Mouse (Mus musculus) limb, embryonic 15.5 days (tissue): ENCODE measurements around the gene Chaf1a. TPM values are rescaled to one million over a fixed set of nuclear protein-coding genes. Genes with fewer than 3 reads are reported as not detected.
"Not testable (repeated sequence)": the region's sequence is repeated elsewhere in the genome, so short reads cannot be mapped to it uniquely, and the experiment has no call there.

Source experiments
- ATAC-seq: fragments of 200-750 bp; cut with Nextera tagmentation; 2 replicates; pipeline ENCODE4 v1.8.0; 2017; ENCODE audit warnings: low read depth, moderate TSS enrichment; ENCODE audit not compliant: insufficient number of reproducible peaks, low FRiP score, low TSS enrichment
- H3K27ac ChIP-seq: fragments of 300-500 bp; sonication (generic); 2 replicates; pipeline ENCODE4 v1.5.1; 2015; ENCODE audit warnings: moderate library complexity, mild to moderate bottlenecking, inconsistent platforms
- H3K27me3 ChIP-seq: fragments of 300-500 bp; sonication (generic); 2 replicates; pipeline ENCODE4 v1.6.1; 2015; ENCODE audit warnings: inconsistent platforms
- H3K36me3 ChIP-seq: fragments of 300-500 bp; sonication (generic); 2 replicates; pipeline ENCODE4 v1.6.1; 2015; ENCODE audit warnings: inconsistent platforms
- H3K4me1 ChIP-seq: fragments of 300-500 bp; sonication (generic); 2 replicates; pipeline ENCODE4 v1.6.1; 2015; ENCODE audit warnings: inconsistent platforms
- H3K4me2 ChIP-seq: fragments of 300-500 bp; sonication (generic); 2 replicates; pipeline ENCODE4 v1.6.1; 2015; ENCODE audit warnings: mild to moderate bottlenecking, inconsistent platforms
- H3K4me3 ChIP-seq: fragments of 300-500 bp; sonication (generic); 2 replicates; pipeline ENCODE4 v1.5.1; 2015; ENCODE audit warnings: mild to moderate bottlenecking, inconsistent platforms
- H3K9ac ChIP-seq: fragments of 300-500 bp; sonication (generic); 2 replicates; pipeline ENCODE4 v1.6.1; 2015; ENCODE audit warnings: inconsistent platforms
- H3K9me3 ChIP-seq: fragments of 300-500 bp; sonication (generic); 2 replicates; pipeline ENCODE4 v1.6.1; 2016; ENCODE audit warnings: inconsistent platforms
- WGBS: fragments of 180-500 bp; shearing (Covaris S2); methylation state at CpG from one replicate; pipeline ENCODE4 v1.1.7; 2015; 5-methylcytosine and 5-hydroxymethylcytosine counted together
- polyA plus RNA-seq: library from polyadenylated mRNA; unstranded; fragments of >200 nt; fragmentation: Nextera tagmentation; extraction: Ambion mirVana; gene quantifications from 2 replicates; pipeline ENCODE4 v1.2.1, GENCODE M21; 2015

Gene Chaf1a
- polyA plus RNA-seq, 1 experiment from 2014 or later = 21.4 TPM

- H3K27me3 ChIP-seq = no peaks in the 10 kb centered on the region
- no peak for ATAC-seq
- no peak overlapping the region for H3K4me3 ChIP-seq
- no peaks in the 10 kb centered on the region for H3K4me1 ChIP-seq
- peaks cover 61% of the 10 kb centered on the region for H3K36me3 ChIP-seq
- 95% methylated on average over 9 of the region's 9 CpGs for WGBS
- no peak overlapping the region for H3K4me2 ChIP-seq
- no peak overlapping the region for H3K9ac ChIP-seq
- no peaks in the 10 kb centered on the region for H3K9me3 ChIP-seq
- H3K27ac ChIP-seq = no peak overlapping the region
Measured at GRCm38 (mm10) chr17:56102927-56103326, 62.7 kb downstream of the Chaf1a start.

DNA sequence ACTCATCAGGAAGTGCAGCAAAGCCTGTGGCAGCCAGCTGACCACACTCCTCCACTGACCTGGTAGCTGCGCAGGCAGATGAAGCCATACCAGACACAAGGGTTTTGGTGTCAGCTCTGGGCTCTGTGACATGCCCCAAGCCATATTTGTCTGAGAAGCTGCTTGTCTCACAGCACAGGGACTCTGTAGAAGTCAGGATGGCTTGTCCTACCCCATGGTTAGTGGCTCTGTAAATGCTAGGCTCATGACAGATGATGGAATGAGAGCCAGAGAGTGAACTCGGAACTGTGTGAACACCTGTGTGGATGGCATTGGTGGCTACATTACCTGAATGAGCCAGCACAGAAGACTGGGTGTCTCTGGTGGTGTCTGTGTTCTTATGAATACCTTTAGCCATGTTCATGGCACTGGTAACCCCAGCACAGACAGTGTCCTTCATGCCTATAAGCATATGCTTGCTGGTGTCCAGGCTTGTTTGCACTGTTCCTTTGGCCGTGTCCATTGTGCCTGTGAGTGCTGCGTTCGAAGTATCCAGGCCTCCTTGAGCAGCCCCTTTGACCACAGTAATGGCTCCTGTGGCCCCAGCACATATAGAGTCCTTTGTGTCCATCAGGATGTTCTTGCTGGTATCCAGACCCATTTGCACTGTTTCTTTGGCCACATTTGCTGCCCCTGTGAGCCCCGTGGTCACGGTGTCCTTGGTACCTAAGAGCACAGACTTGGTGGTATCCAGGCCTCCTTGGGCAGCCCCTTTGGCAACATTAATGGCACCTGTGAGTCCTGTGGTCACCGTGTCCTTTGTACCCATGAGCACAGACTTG, 63.4 kb downstream of the Chaf1a start:
- Histone ChIP-seq H3K36me3 (peaks cover 58% of the 10 kb centered on the region), H3K27ac (no peak overlapping the region), H3K9me3 (no peaks in the 10 kb centered on the region), H3K9ac (no peak overlapping the region), H3K4me1 (no peaks in the 10 kb centered on the region), H3K27me3 (no peaks in the 10 kb centered on the region), H3K4me2 (no peak overlapping the region), H3K4me3 (no peak overlapping the region)
- WGBS = 94% methylated on average over 8 of the region's 8 CpGs
- ATAC-seq = no peak

DNA sequence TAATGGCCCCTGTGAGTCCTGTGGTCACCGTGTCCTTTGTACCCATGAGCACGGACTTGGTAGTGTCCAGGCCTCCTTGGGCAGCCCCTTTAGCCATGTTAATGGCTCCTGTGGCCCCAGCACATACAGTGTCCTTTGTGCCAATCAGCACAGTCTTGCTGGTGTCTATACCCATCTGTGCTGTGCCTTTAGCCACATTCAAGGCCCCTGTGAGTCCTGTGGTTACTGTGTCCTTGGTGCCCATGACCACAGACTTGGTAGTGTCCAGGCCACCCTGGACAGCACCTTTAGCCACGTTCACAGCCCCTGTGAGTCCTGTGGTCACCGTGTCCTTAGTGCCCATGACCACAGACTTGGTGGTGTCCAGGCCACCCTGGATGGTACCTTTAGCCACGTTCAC, 64.6 kb downstream of the Chaf1a start:
- H3K9me3 ChIP-seq, H3K4me3 ChIP-seq, H3K27ac ChIP-seq, H3K4me2 ChIP-seq, H3K27me3 ChIP-seq, H3K4me1 ChIP-seq, H3K9ac ChIP-seq, ATAC-seq: not testable (repeated sequence)
- WGBS = 83% methylated on average over 3 of the region's 5 CpGs
- peaks cover 48% of the 10 kb centered on the region for H3K36me3 ChIP-seq

- 95% methylated on average over 4 of the region's 4 CpGs for WGBS
- H3K27ac ChIP-seq, H3K27me3 ChIP-seq: not testable (repeated sequence)
Measured at GRCm38 (mm10) chr17:56106436-56106835, 66.2 kb downstream of the Chaf1a start.

DNA sequence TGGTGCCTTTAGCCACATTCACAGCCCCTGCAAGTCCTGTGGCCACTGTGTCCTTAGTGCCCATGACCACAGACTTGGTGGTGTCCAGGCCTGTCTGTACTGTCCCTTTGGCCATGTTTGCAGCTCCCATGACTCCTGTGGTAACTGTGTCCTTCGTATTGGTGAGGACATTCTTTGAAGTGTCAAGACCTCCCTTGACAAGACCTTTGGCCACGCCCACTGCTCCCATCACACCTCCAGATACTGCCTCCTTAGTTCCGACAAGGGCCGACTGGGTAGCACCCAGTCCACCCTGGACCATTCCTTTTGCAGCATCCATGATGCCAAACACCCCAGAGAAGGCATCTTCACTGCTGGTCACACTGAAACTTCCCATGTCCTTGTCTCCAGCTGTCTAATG, 66.7 kb downstream of the Chaf1a start:
- peaks cover 26% of the 10 kb centered on the region for H3K36me3 ChIP-seq
- ATAC-seq = no peak
- H3K4me2 ChIP-seq = no peak overlapping the region
- H3K4me1 ChIP-seq = no peaks in the 10 kb centered on the region
- WGBS = 61% methylated on average over 4 of the region's 4 CpGs
- H3K9ac ChIP-seq = no peak overlapping the region
- no peaks in the 10 kb centered on the region for H3K27me3 ChIP-seq
- H3K9me3 ChIP-seq = no peaks in the 10 kb centered on the region
- H3K27ac ChIP-seq = no peak overlapping the region
- no peak overlapping the region for H3K4me3 ChIP-seq

More at GRCm38 (mm10) chr17:56106436-56106835, 66.2 kb downstream of the Chaf1a start:
- H3K9ac ChIP-seq, H3K4me1 ChIP-seq, H3K9me3 ChIP-seq, H3K4me2 ChIP-seq, ATAC-seq, H3K4me3 ChIP-seq: not testable (repeated sequence)
- H3K36me3 ChIP-seq = peaks cover 31% of the 10 kb centered on the region

- ATAC-seq = no peak
- no peak overlapping the region for H3K27ac ChIP-seq
- no peak overlapping the region for H3K4me3 ChIP-seq
- peaks cover 18% of the 10 kb centered on the region for H3K36me3 ChIP-seq
- H3K27me3 ChIP-seq = no peaks in the 10 kb centered on the region
- WGBS = 61% methylated on average over 2 of the region's 2 CpGs
- no peak overlapping the region for H3K9ac ChIP-seq
- no peak overlapping the region for H3K4me2 ChIP-seq
- no peaks in the 10 kb centered on the region for H3K4me1 ChIP-seq
- H3K9me3 ChIP-seq = no peaks in the 10 kb centered on the region
Measured at GRCm38 (mm10) chr17:56107736-56108135, 67.5 kb downstream of the Chaf1a start.

DNA sequence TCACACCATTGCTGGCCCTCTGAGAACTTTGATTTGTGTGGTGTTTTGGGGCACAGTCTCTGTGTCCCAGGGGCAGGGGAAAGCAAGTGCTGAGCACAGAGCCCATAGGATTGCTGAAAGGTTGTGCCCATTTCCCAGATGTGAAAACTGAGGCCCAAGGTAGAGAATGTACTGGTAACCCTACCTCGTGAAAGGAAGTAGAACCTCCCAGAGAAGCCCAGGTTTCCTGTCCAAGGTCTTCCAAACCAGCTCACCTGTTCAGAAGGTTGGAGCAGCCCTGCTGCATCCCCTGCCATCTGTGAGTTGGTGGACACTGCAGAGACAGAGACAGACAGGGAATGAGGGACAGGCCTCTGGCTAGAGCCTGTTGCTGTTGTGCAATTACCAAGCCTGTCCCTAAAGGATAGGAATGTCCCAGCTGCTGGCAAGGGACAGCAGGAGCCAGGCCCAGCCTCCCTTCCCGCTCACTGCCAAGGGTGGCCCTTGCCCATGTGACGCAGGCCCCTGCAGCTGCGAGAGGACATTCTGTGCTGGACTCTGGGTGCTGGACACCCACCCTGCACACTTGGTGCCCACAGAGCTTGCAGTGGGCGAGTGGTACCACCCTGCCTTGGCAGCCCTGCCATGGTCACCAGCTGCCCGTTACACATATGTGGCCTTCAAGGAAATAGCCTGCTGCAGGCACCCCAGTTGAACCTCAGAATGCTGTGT, 68.2 kb downstream of the Chaf1a start:
- Histone ChIP-seq H3K27me3 (no peaks in the 10 kb centered on the region), H3K36me3 (peaks cover 11% of the 10 kb centered on the region), H3K9ac (no peak overlapping the region), H3K4me2 (no peak overlapping the region), H3K9me3 (no peaks in the 10 kb centered on the region), H3K4me3 (no peak overlapping the region), H3K27ac (no peak overlapping the region), H3K4me1 (no peaks in the 10 kb centered on the region)
- ATAC-seq = no peak
- 81% methylated on average over 6 of the region's 6 CpGs for WGBS

DNA sequence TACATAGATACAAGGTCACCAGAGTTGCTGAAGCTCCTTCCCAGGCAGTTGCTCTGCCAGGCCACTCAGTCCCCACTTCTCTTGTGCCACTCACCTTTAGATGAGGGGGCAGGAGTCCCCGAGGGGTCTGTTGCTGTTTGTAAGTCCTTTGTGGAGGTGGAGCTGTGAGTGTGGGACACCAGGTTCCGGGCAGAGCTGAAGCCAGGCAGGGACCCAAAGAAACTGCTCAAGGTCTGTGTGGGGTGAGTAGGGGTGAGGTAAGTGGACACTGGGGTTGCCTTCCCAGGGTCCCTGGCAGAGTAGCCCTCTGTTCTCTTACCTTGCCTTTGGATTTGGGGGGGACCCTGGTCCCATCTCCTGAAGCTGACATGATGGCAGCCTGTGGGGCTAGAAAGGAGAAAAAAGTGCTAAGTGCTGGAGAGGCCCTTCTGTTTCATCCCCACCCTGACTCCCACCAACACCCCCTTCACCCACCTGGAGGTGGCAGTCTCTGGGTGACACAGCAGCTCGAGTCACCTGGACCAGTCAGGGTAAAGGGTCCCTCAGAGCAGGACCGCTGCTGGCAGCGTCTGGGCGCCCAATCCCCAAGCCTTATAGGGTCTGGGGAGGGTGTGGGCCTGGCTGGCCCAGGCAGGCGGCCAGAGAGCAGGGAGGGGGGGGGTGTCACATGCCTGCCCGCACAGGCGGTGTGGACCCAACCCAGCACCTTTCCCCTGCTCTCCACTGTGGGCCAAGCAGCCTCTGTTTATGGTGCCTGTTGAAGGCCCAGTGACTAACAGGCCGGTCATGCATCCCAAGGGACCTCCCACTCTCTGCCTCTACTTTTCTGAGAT, 69.2 kb downstream of the Chaf1a start, which contains the start of gene Plin4:
TSS of gene Plin4 (minus strand) at position 585 of the 833 bp plus-strand sequence.
- no peaks in the 10 kb centered on the region for H3K4me1 ChIP-seq
- H3K9ac ChIP-seq = no peak within 1 kb of the TSS
- no peak within 1 kb of the TSS for H3K4me2 ChIP-seq
- no peak within 1 kb of the TSS for H3K4me3 ChIP-seq
- H3K27ac ChIP-seq = no peak within 1 kb of the TSS
- H3K27me3 ChIP-seq = no peaks in the 10 kb centered on the region
- H3K36me3 ChIP-seq = 0 out of 2 replicates have a peak, but pooled peaks cover 4% of the 10 kb centered on the region
- no peaks in the 10 kb centered on the region for H3K9me3 ChIP-seq
- WGBS = 55% methylated on average over 10 of the region's 10 CpGs
- ATAC-seq = no peak; the same call in 1 of the 2 replicates

GRCm38 (mm10) chr17:56110571-56110970, 70.3 kb downstream of the Chaf1a start:
- Histone ChIP-seq H3K4me2 (no peak overlapping the region), H3K9me3 (no peaks in the 10 kb centered on the region), H3K9ac (no peak overlapping the region), H3K27ac (no peak overlapping the region), H3K4me3 (no peak overlapping the region), H3K36me3 (0 out of 2 replicates have a peak, but pooled peaks cover 4% of the 10 kb centered on the region), H3K27me3 (0 out of 2 replicates have a peak, but pooled peaks cover 6% of the 10 kb centered on the region), H3K4me1 (no peaks in the 10 kb centered on the region)
- ATAC-seq = no peak
- WGBS = 73% methylated on average over 4 of the region's 4 CpGs

DNA sequence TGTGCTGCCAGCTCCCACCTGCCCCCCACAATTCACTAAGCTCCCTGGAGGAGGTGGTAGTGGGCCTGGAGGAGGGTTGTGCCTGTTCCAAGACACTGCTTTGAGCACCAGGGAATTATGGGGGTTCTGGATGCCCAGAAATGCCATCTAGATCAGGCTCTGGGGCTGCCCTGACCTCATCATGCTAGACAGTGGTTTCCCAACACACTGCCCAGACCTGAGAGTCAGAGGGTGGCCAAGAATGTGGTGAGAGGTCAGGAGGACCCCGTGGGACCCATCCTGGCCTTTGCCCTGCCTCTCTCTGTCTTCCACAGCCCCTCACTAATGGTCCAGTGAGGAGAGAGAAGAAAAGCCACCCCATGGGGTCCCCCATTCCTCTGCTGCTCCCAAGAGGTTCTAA, 70.8 kb downstream of the Chaf1a start:
- no peak overlapping the region for H3K4me3 ChIP-seq
- no peak overlapping the region for H3K4me2 ChIP-seq
- 0 out of 2 replicates have a peak, but pooled peaks cover 4% of the 10 kb centered on the region for H3K36me3 ChIP-seq
- H3K9ac ChIP-seq = no peak overlapping the region
- ATAC-seq = no peak
- H3K27me3 ChIP-seq = 0 out of 2 replicates have a peak, but pooled peaks cover 10% of the 10 kb centered on the region
- H3K4me1 ChIP-seq = no peaks in the 10 kb centered on the region
- H3K27ac ChIP-seq = no peak overlapping the region
- 75% methylated on average over 1 of the region's 1 CpGs for WGBS
- no peaks in the 10 kb centered on the region for H3K9me3 ChIP-seq

DNA sequence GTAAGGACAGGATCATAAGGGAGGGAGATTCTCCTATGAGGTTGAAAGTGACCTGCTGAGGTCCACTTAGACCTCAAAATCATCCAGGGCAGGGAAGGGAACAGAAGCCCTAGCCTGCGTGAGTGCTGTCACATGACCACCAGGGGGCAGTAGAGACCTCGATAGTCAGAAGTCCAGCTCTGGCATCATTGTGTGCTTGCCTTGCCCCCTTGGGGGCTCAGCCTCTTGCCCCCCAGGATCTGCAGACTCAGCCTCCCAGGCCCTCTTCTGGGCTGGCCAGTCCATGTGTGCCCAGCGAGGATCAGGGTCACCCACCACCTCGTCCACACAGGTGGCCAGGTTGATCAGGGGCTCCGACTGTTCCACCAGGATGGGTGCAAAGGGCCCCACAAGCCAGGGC, 71.6 kb downstream of the Chaf1a start:
- H3K4me1 ChIP-seq = no peaks in the 10 kb centered on the region
- H3K4me2 ChIP-seq = no peak overlapping the region
- H3K9me3 ChIP-seq = no peaks in the 10 kb centered on the region
- no peak overlapping the region for H3K9ac ChIP-seq
- no peak for ATAC-seq
- no peak overlapping the region for H3K4me3 ChIP-seq
- WGBS = 38% methylated on average over 5 of the region's 5 CpGs
- H3K27me3 ChIP-seq = peaks cover 18% of the 10 kb centered on the region
- H3K36me3 ChIP-seq = 0 out of 2 replicates have a peak, but pooled peaks cover 4% of the 10 kb centered on the region
- H3K27ac ChIP-seq = no peak overlapping the region
